Mouse (Mus musculus): ENCODE data around the gene Pigl. TPM values are rescaled to one million over a fixed set of nuclear protein-coding genes. Genes with fewer than 3 reads are reported as not detected.

Gene Pigl
- 6.5 to 10.3 TPM (median 7.4 TPM) in 4 replicates for total RNA-seq (2023; ENCODE audit: inconsistent age)

GRCm38 (mm10) chr11:62458276-62458724, at the start of gene Pigl, which contains the start of gene Ncor1:
Gene Pigl, plus strand, starts transcription at chr11:62458460.
Gene Ncor1, minus strand, starts transcription at chr11:62458541.

DNA sequence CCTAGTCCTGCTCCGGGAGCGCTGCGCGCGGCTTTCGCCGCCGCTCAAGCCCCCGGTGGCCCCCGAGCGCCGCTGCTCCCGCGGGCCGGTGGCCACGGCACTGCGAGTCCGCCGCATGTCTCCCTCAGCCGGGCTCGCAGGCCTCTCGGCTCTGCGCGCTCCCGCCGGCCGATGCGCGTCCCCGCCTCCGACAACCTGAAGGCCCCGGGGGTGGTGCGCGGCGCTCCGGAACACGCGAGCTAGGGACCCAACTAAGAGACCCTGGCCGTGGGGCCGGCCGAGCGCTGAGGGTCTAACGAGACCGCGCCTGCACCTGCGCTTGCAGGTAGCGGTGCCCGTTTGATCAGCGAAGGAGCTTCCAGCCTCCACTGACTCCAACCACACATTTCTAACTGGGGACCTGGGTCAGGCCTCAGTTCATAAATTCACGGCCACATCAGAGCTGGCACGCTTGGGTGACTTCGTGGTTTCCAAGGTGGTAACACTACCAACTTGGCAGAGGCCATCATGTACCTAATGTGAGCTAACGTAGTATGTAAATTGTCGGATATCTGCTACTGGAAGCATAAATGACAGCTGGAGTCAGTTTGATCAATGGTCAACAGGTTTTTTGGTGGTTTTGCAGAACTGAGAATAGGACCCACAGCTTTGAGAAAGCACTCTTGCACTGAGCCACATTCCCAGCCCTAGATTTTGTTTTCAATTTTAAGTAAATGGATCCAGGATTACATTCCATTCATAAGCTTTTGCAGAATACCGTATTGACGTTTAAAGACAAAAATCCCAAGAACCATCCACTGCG, 81.0 kb downstream of the Pigl start, which contains the start of gene Cenpv:
Gene Cenpv (minus strand): TSS at position 173 of the 802 bp plus-strand sequence.

DNA sequence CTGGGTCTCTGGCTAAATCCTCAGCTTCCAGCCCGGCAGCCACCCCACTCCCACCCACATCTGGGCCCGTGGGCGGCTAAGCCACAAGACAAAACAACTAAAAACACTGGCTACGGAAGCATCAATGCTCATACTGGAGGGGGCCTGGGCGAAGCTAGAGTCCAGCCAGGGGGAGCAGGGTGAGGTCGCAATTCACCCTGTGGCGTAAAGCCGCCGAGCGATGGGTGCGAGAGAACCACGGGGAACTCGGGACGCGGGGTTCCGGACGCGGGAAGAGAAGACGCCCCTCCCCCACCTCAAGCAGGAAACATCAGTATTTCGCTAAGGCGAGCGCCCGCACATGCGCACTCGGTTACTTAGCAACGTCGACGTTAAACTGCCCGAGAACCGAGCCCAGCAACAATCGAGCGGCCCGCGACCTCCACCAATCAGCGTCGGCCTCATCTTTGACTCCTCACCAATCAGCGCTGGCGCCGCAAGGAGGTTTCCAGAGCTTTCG, 92.5 kb downstream of the Pigl start, which contains the start of gene Ubb:
Gene Ubb (plus strand): TSS at position 445 of the 499 bp plus-strand sequence.

Other genes with a start within 250 kb of the Pigl start
- not detected in 4 replicates for gene Adora2b, start 209.5 kb upstream of the Pigl start, total RNA-seq (2023; ENCODE audit: inconsistent age)
- gene Zswim7, start 177.1 kb upstream of the Pigl start, total RNA-seq (2023; ENCODE audit: inconsistent age): 6.8 to 9.7 TPM (median 8.1 TPM) in 4 replicates
- 20.1 to 25.9 TPM (median 23.9 TPM) in 4 replicates for gene Ttc19, start 177.0 kb upstream of the Pigl start, total RNA-seq (2023; ENCODE audit: inconsistent age)
- 287 to 342 TPM (median 318 TPM) in 4 replicates for gene Ncor1, start 81 bp downstream of the Pigl start, total RNA-seq (2023; ENCODE audit: inconsistent age)
- gene Cenpv, start 80.8 kb downstream of the Pigl start, total RNA-seq (2023; ENCODE audit: inconsistent age): 0.81 to 4.4 TPM (median 2.4 TPM) in 4 replicates
- 1,224 to 1,294 TPM (median 1,261 TPM) in 4 replicates for gene Ubb, start 92.7 kb downstream of the Pigl start, total RNA-seq (2023; ENCODE audit: inconsistent age)
- 44.5 to 51.4 TPM (median 46.3 TPM) in 4 replicates for gene Trpv2, start 116.0 kb downstream of the Pigl start, total RNA-seq (2023; ENCODE audit: inconsistent age)
- 3.7 to 8.2 TPM (median 5.9 TPM) in 4 replicates for gene Lrrc75a, start 190.1 kb downstream of the Pigl start, total RNA-seq (2023; ENCODE audit: inconsistent age)
- 21.1 to 28.3 TPM (median 27.1 TPM) in 4 replicates for gene Mmgt2, start 190.2 kb downstream of the Pigl start, total RNA-seq (2023; ENCODE audit: inconsistent age)